ENCODE assay signal across 20 mouse cellular contexts in genomic region chr6:143073476-143073875, GRCm38 (mm10). TPM values are rescaled to one million over a fixed set of nuclear protein-coding genes. Genes with fewer than 3 reads are reported as not detected.
A peak's percentile ranks its signal among the peaks of the same experiment; 100 is the strongest.
DNase-seq lines count a peak whose midpoint lies in the region; ATAC-seq and TF ChIP-seq lines count a peak whose summit lies in the region.
"Had no signal": no experiment of that assay in that cellular context is flagged by ENCODE, and none has a peak within 500 bp of the region (broad histone marks: within the 10 kb centered on the region; RNA-seq: fewer than 3 reads in every experiment).

No protein-coding gene starts in this region.

- H3K4me1 ChIP-seq in bone marrow macrophage, adult 2 months (ENCODE audit: control insufficient read depth, insufficient read depth, low read length) = peaks cover 16% of the 10 kb centered on the region
- no peaks in the 10 kb centered on the region for H3K4me1 ChIP-seq in midbrain, embryonic 11.5 days (ENCODE audit: control insufficient read depth, insufficient read depth, low read length)
- H3K4me1 ChIP-seq: embryonic facial prominence, embryonic 12.5 days; forebrain, embryonic 15.5 days; hindbrain, embryonic 13.5 days had no signal

- DNase-seq in heart, adult 11 months = peak; percentile 56
- no peak for DNase-seq in heart, postnatal 36 days
- peak; percentile 62 for DNase-seq in 3T3-L1 (ENCODE audit: low read depth, low spot score)
- DNase-seq in kidney, postnatal 14 days = no peak
- no peak for DNase-seq in midbrain, embryonic 11.5 days (ENCODE audit: low spot score, missing footprints)
- DNase-seq: adrenal gland, adult 2 months; adrenal gland, postnatal 36 days; cerebellum, adult 11-12 months; cerebellum, adult 9-10 months; cerebellum, postnatal 25 days; gastrocnemius, postnatal 36 days; heart, adult 18-20 months; heart, postnatal 10 days had no signal

- 94% methylated on average over 6 of the region's 6 CpGs for WGBS in midbrain, embryonic 11.5 days

- no peak overlapping the region for H3K4me3 ChIP-seq in bone marrow macrophage, adult 2 months (ENCODE audit: insufficient read depth, low read length)
- no peak overlapping the region for H3K4me3 ChIP-seq in midbrain, embryonic 11.5 days (ENCODE audit: low read depth, low read length)
- H3K4me3 ChIP-seq: embryonic facial prominence, embryonic 12.5 days; forebrain, embryonic 15.5 days; heart, embryonic 10.5 days; hindbrain, embryonic 13.5 days had no signal

- no peak for TF ChIP-seq POLR2A in bone marrow macrophage, adult 2 months (IDR thresholded peaks at IDR 0.05; ENCODE audit: borderline replicate concordance, low read depth, low read length)

- peaks cover 7% of the 10 kb centered on the region; the same call in 1 of the 2 replicates for H3K36me3 ChIP-seq in midbrain, embryonic 11.5 days (ENCODE audit: control insufficient read depth, insufficient read depth, low read length)

- TF ChIP-seq CTCF in bone marrow macrophage, adult 2 months (IDR thresholded peaks at IDR 0.05; ENCODE audit: low read depth, low read length) = no peak

- ATAC-seq in monocyte, adult 5-6 weeks (replicated peaks; ENCODE audit: insufficient number of reproducible peaks, low FRiP score, low TSS enrichment, poor library complexity, severe bottlenecking) = peak; percentile 47; the same call in 1 of the 2 replicates
- no peak for ATAC-seq in midbrain, embryonic 11.5 days (ENCODE audit: low FRiP score)
- ATAC-seq: forebrain, embryonic 15.5 days; hindbrain, postnatal 0 days had no signal

- H3K27ac ChIP-seq in bone marrow macrophage, adult 2 months (ENCODE audit: insufficient read depth, low read depth, low read length) = 0 out of 2 replicates have a peak overlapping the region, but pooled peaks have one; percentile 4
- no peak overlapping the region for H3K27ac ChIP-seq in midbrain, embryonic 11.5 days (ENCODE audit: low read depth, low read length)
- H3K27ac ChIP-seq: embryonic facial prominence, embryonic 12.5 days; forebrain, embryonic 15.5 days; heart, embryonic 10.5 days; hindbrain, embryonic 13.5 days; hindbrain, postnatal 0 days had no signal

- H3K9ac ChIP-seq in midbrain, embryonic 11.5 days (ENCODE audit: low read length) = no peak overlapping the region
- H3K9ac ChIP-seq: embryonic facial prominence, embryonic 12.5 days; forebrain, embryonic 15.5 days; hindbrain, embryonic 13.5 days had no signal

- H3K27me3 ChIP-seq in midbrain, embryonic 11.5 days (ENCODE audit: control insufficient read depth, insufficient read depth, low read length) = no peaks in the 10 kb centered on the region
- H3K27me3 ChIP-seq: embryonic facial prominence, embryonic 12.5 days; forebrain, embryonic 15.5 days; hindbrain, embryonic 13.5 days had no signal

- intact Hi-C loops in heart, postnatal 36 days (cut with DNase I) = no loop called here

- H3K9me3 ChIP-seq in midbrain, embryonic 11.5 days (ENCODE audit: control insufficient read depth, low read length) = no peaks in the 10 kb centered on the region
- H3K9me3 ChIP-seq: embryonic facial prominence, embryonic 12.5 days; forebrain, embryonic 15.5 days; heart, embryonic 10.5 days; hindbrain, embryonic 13.5 days had no signal

- no peak overlapping the region for H3K4me2 ChIP-seq in midbrain, embryonic 11.5 days
- H3K4me2 ChIP-seq: embryonic facial prominence, embryonic 12.5 days; forebrain, embryonic 15.5 days; hindbrain, embryonic 13.5 days had no signal

RNA-seq across cellular contexts. Expression of gene C2cd5, which starts 26.5 kb away (rescaled TPM):
- 10 to 100 TPM; 14.6 to 16.9 TPM for total RNA-seq in heart, postnatal 36 days (2021)
- polyA plus RNA-seq in bone marrow macrophage, adult 2 months (2012; ENCODE audit: insufficient read depth, insufficient read length, missing spikeins) = 25.9 and 27.1 TPM in 2 replicates
- 27.2 to 49.6 TPM (median 31.8 TPM) in 3 replicates for total RNA-seq in monocyte, adult 5-6 weeks (2017)
- 29.1 and 29.2 TPM in 2 replicates for polyA plus RNA-seq in midbrain, embryonic 11.5 days (2014; fragmentation: Nextera tagmentation; extraction: Ambion mirVana)

Comparison
In these comparisons a context has a peak if more than half of its experiments do, and no peak if none do; other contexts are left out.
1. DNase-seq: peak in heart, adult 11 months (single experiment) and 3T3-L1 (single experiment); none in heart, postnatal 36 days (0 of 2), kidney, postnatal 14 days (single experiment) and midbrain, embryonic 11.5 days (single experiment).